Mouse (Mus musculus) megakaryocyte progenitor cell, adult 5-6 weeks (primary cell): ENCODE measurements at regions not wholly inside any gene's neighbourhood (a gene's known extent, or its start where the extent isn't known, plus 50 kb on each side); places are given as distances from the start of the nearest gene placed in this dataset.

Experiments used
- ATAC-seq: replicated peaks from 2 replicates; pipeline ENCODE4 v1.8.0; 2016; ENCODE audit warnings: mild to moderate bottlenecking, moderate TSS enrichment, inconsistent platforms; ENCODE audit not compliant: poor library complexity

- ATAC-seq: no peak
Measured at GRCm38 (mm10) chr5:80484676-80485075, 535.3 kb upstream of the Adgrl3 start.

GRCm38 (mm10) chr5:80488332-80488731, 531.6 kb upstream of the Adgrl3 start:
- ATAC-seq: no peak

GRCm38 (mm10) chr5:80508672-80509071, 511.3 kb upstream of the Adgrl3 start:
- no peak for ATAC-seq

- ATAC-seq: no peak
Measured at GRCm38 (mm10) chr5:80539997-80540396, 479.9 kb upstream of the Adgrl3 start.

GRCm38 (mm10) chr5:80551673-80552072, 468.3 kb upstream of the Adgrl3 start:
- no peak for ATAC-seq

GRCm38 (mm10) chr5:80578741-80579140, 441.2 kb upstream of the Adgrl3 start:
- no peak for ATAC-seq

- ATAC-seq: no peak
Measured at GRCm38 (mm10) chr5:80611571-80611970, 408.4 kb upstream of the Adgrl3 start.

- ATAC-seq: no peak
Measured at GRCm38 (mm10) chr5:80627225-80627624, 392.7 kb upstream of the Adgrl3 start.

GRCm38 (mm10) chr5:80659043-80659442, 360.9 kb upstream of the Adgrl3 start:
- ATAC-seq: no peak

GRCm38 (mm10) chr5:80659530-80659929, 360.4 kb upstream of the Adgrl3 start:
- ATAC-seq: no peak

GRCm38 (mm10) chr5:80670258-80670947, 349.5 kb upstream of the Adgrl3 start:
- no peak for ATAC-seq

- no peak for ATAC-seq
Measured at GRCm38 (mm10) chr5:80683431-80683830, 336.5 kb upstream of the Adgrl3 start.

- ATAC-seq: no peak
Measured at GRCm38 (mm10) chr5:80700848-80701247, 319.1 kb upstream of the Adgrl3 start.

GRCm38 (mm10) chr5:80704732-80705131, 315.2 kb upstream of the Adgrl3 start:
- no peak for ATAC-seq

GRCm38 (mm10) chr5:80706645-80707056, 313.3 kb upstream of the Adgrl3 start:
- ATAC-seq: peak; percentile 31
